Mouse (Mus musculus) limb, embryonic 12.5 days (tissue): ENCODE data around the gene Baiap3. TPM values are rescaled to one million over a fixed set of nuclear protein-coding genes. Genes with fewer than 3 reads are reported as not detected.
"Not testable (repeated sequence)": the region's sequence is repeated elsewhere in the genome, so short reads cannot be mapped to it uniquely, and the experiment has no call there.

Experiments used
- ATAC-seq: fragments of 200-750 bp; cut with Nextera tagmentation; 2 replicates; pipeline ENCODE4 v1.8.0; 2017; ENCODE audit warnings: low read depth, moderate TSS enrichment; ENCODE audit not compliant: insufficient number of reproducible peaks, insufficient read depth, low FRiP score, low TSS enrichment
- H3K27ac ChIP-seq: fragments of 300-500 bp; sonication (generic); 2 replicates; pipeline ENCODE4 v1.5.1; 2016; ENCODE audit warnings: mild to moderate bottlenecking, moderate library complexity
- H3K27me3 ChIP-seq: fragments of 300-500 bp; sonication (generic); 2 replicates; pipeline ENCODE4 v1.6.1; 2016; ENCODE audit warnings: mild to moderate bottlenecking, moderate library complexity
- H3K36me3 ChIP-seq: fragments of 300-500 bp; sonication (generic); 2 replicates; pipeline ENCODE4 v1.6.1; 2016; ENCODE audit warnings: mild to moderate bottlenecking, moderate library complexity
- H3K4me1 ChIP-seq: fragments of 300-500 bp; sonication (generic); replicated peaks from 2 replicates; pipeline ENCODE4 v1.6.1; 2016
- H3K4me2 ChIP-seq: fragments of 300-500 bp; sonication (generic); 2 replicates; pipeline ENCODE4 v1.6.1; 2016; ENCODE audit warnings: mild to moderate bottlenecking, moderate library complexity
- H3K4me3 ChIP-seq: fragments of 300-500 bp; sonication (generic); replicated peaks from 2 replicates; pipeline ENCODE4 v1.5.1; 2016; ENCODE audit warnings: mild to moderate bottlenecking
- H3K9ac ChIP-seq: fragments of 300-500 bp; sonication (generic); replicated peaks from 2 replicates; pipeline ENCODE4 v1.6.1; 2016; ENCODE audit warnings: mild to moderate bottlenecking, moderate library complexity
- H3K9me3 ChIP-seq: fragments of 300-500 bp; sonication (generic); 2 replicates; pipeline ENCODE4 v1.6.1; 2016; ENCODE audit warnings: mild to moderate bottlenecking, moderate library complexity
- WGBS: fragments of 180-500 bp; shearing (Covaris S2); methylation state at CpG from one replicate; pipeline ENCODE4 v1.1.7; 2016; 5-methylcytosine and 5-hydroxymethylcytosine counted together
- polyA plus RNA-seq: library from polyadenylated mRNA; unstranded; fragments of >200 nt; fragmentation: Nextera tagmentation; extraction: Ambion mirVana; gene quantifications from 2 replicates; pipeline ENCODE4 v1.2.1, GENCODE M21; 2016

The Baiap3 gene
- polyA plus RNA-seq, 1 experiment from 2014 or later: 2.5 TPM

- Histone ChIP-seq H3K27ac (no peak overlapping the region), H3K4me3 (no peak overlapping the region), H3K27me3 (peaks cover 35% of the 10 kb centered on the region), H3K4me1 (no peaks in the 10 kb centered on the region), H3K9ac (no peak overlapping the region; the same call in 1 of the 2 replicates), H3K4me2 (no peak overlapping the region), H3K9me3 (no peaks in the 10 kb centered on the region), H3K36me3 (peaks cover 26% of the 10 kb centered on the region)
- 78% methylated on average over 18 of the region's 18 CpGs for WGBS
- no peak for ATAC-seq
Measured at GRCm38 (mm10) chr17:25248033-25248750, 8.0 kb downstream of the Baiap3 start.

GRCm38 (mm10) chr17:25244239-25244638 lies 11.9 kb downstream of the Baiap3 start:
- Histone ChIP-seq H3K4me1 (peaks cover 14% of the 10 kb centered on the region), H3K27ac (no peak overlapping the region), H3K36me3 (peaks cover 46% of the 10 kb centered on the region), H3K27me3 (0 out of 2 replicates have a peak, but pooled peaks cover 3% of the 10 kb centered on the region), H3K4me3 (no peak overlapping the region), H3K9me3 (no peaks in the 10 kb centered on the region), H3K9ac (no peak overlapping the region), H3K4me2 (no peak overlapping the region; the same call in 1 of the 2 replicates)
- no peak for ATAC-seq
- 84% methylated on average over 16 of the region's 16 CpGs for WGBS

GRCm38 (mm10) chr17:25243131-25243780 lies 12.9 kb downstream of the Baiap3 start:
- WGBS: 91% methylated on average over 11 of the region's 11 CpGs

GRCm38 (mm10) chr17:25239695-25240636 lies 16.2 kb downstream of the Baiap3 start, which contains the start of the genes Gnptg and Tsr3:
TSS of gene Gnptg (minus strand) at chr17:25240124.
TSS of gene Tsr3 (plus strand) at chr17:25240170.
- Histone ChIP-seq H3K9me3 (no peaks in the 10 kb centered on the region), H3K9ac (peak within 1 kb of the TSS; percentile 97), H3K27me3 (no peaks in the 10 kb centered on the region), H3K4me2 (peak within 1 kb of the TSS; percentile 91), H3K4me3 (peak within 1 kb of the TSS; percentile 100), H3K4me1 (peaks cover 18% of the 10 kb centered on the region), H3K36me3 (peaks cover 57% of the 10 kb centered on the region), H3K27ac (peak within 1 kb of the TSS; percentile 92)
- under 1% methylated on average over 80 of the region's 80 CpGs for WGBS
- peak; percentile 68 for ATAC-seq

More at GRCm38 (mm10) chr17:25243131-25243780, 12.9 kb downstream of the Baiap3 start:
- Histone ChIP-seq H3K27me3 (no peaks in the 10 kb centered on the region), H3K4me3 (no peak overlapping the region), H3K27ac (no peak overlapping the region), H3K4me1 (peaks cover 18% of the 10 kb centered on the region), H3K9me3 (no peaks in the 10 kb centered on the region), H3K36me3 (peaks cover 46% of the 10 kb centered on the region), H3K9ac (no peak overlapping the region), H3K4me2 (peak overlapping the region; percentile 8; the same call in 1 of the 2 replicates)
- no peak for ATAC-seq

- ATAC-seq: no peak
- peaks cover 35% of the 10 kb centered on the region for H3K36me3 ChIP-seq
- H3K4me3 ChIP-seq: no peak overlapping the region
- H3K4me2 ChIP-seq: no peak overlapping the region
- H3K9me3 ChIP-seq: no peaks in the 10 kb centered on the region
- H3K4me1 ChIP-seq: peaks cover 8% of the 10 kb centered on the region
- H3K27ac ChIP-seq: no peak overlapping the region
- WGBS: 87% methylated on average over 9 of the region's 9 CpGs
- no peak overlapping the region for H3K9ac ChIP-seq
- H3K27me3 ChIP-seq: no peaks in the 10 kb centered on the region
Measured at GRCm38 (mm10) chr17:25235635-25236034, 20.5 kb downstream of the Baiap3 start.

GRCm38 (mm10) chr17:25231621-25232020 lies 24.5 kb downstream of the Baiap3 start:
- H3K27me3 ChIP-seq, H3K4me1 ChIP-seq, H3K4me3 ChIP-seq, H3K4me2 ChIP-seq, H3K9me3 ChIP-seq, H3K27ac ChIP-seq, H3K9ac ChIP-seq, ATAC-seq: not testable (repeated sequence)
- WGBS: 93% methylated on average over 8 of the region's 11 CpGs
- H3K36me3 ChIP-seq: peaks cover 67% of the 10 kb centered on the region

- H3K27ac ChIP-seq: no peak overlapping the region
- WGBS: 89% methylated on average over 3 of the region's 3 CpGs
- H3K9ac ChIP-seq: no peak overlapping the region
- peaks cover 67% of the 10 kb centered on the region for H3K36me3 ChIP-seq
- no peaks in the 10 kb centered on the region for H3K9me3 ChIP-seq
- no peaks in the 10 kb centered on the region for H3K27me3 ChIP-seq
- no peak overlapping the region for H3K4me3 ChIP-seq
- H3K4me1 ChIP-seq: no peaks in the 10 kb centered on the region
- no peak overlapping the region for H3K4me2 ChIP-seq
- no peak for ATAC-seq
Measured at GRCm38 (mm10) chr17:25230700-25231099, 25.5 kb downstream of the Baiap3 start.

GRCm38 (mm10) chr17:25230014-25230655 lies 26.0 kb downstream of the Baiap3 start:
- not testable (repeated sequence) for H3K27ac ChIP-seq, H3K9ac ChIP-seq, H3K4me1 ChIP-seq, H3K4me2 ChIP-seq, H3K9me3 ChIP-seq, H3K4me3 ChIP-seq, H3K27me3 ChIP-seq, ATAC-seq
- H3K36me3 ChIP-seq: peaks cover 67% of the 10 kb centered on the region
- 75% methylated on average over 15 of the region's 17 CpGs for WGBS

GRCm38 (mm10) chr17:25227991-25228390 lies 28.2 kb downstream of the Baiap3 start:
- Histone ChIP-seq H3K4me3 (no peak overlapping the region), H3K4me2 (no peak overlapping the region), H3K9ac (no peak overlapping the region), H3K36me3 (peaks cover 59% of the 10 kb centered on the region), H3K27ac (no peak overlapping the region), H3K9me3 (no peaks in the 10 kb centered on the region), H3K27me3 (no peaks in the 10 kb centered on the region), H3K4me1 (peaks cover 2% of the 10 kb centered on the region)
- no peak for ATAC-seq
- 86% methylated on average over 5 of the region's 5 CpGs for WGBS

- 92% methylated on average over 4 of the region's 4 CpGs for WGBS
- Histone ChIP-seq H3K27me3 (no peaks in the 10 kb centered on the region), H3K4me3 (no peak overlapping the region), H3K27ac (no peak overlapping the region), H3K4me1 (peaks cover 22% of the 10 kb centered on the region), H3K36me3 (peaks cover 53% of the 10 kb centered on the region), H3K9me3 (no peaks in the 10 kb centered on the region), H3K9ac (no peak overlapping the region), H3K4me2 (no peak overlapping the region)
- ATAC-seq: no peak
Measured at GRCm38 (mm10) chr17:25225659-25226058, 30.5 kb downstream of the Baiap3 start.
